Mouse (Mus musculus) common myeloid progenitor, adult 5-6 weeks (primary cell): ENCODE results near the gene Sbsn. TPM values are rescaled to one million over a fixed set of nuclear protein-coding genes. Genes with fewer than 3 reads are reported as not detected.
A peak's percentile ranks its signal among the peaks of the same experiment; 100 is the strongest.
"Not testable (repeated sequence)": the region's sequence is repeated elsewhere in the genome, so short reads cannot be mapped to it uniquely, and the experiment has no call there.

Experiments
- ATAC-seq: replicated peaks from 2 replicates; pipeline ENCODE4 v1.8.0; 2016; ENCODE audit warnings: low read depth, mild to moderate bottlenecking, moderate TSS enrichment, inconsistent platforms; ENCODE audit not compliant: poor library complexity, severe bottlenecking
- total RNA-seq: library from RNA; stranded (forward); fragments of 200-1000, 187-1606 nt; gene quantifications from 2 replicates; pipeline ENCODE4 v1.2.3, GENCODE M21; 2017

Sbsn gene
- total RNA-seq = 0.78 TPM in 1 of 2 replicates, not detected in the other

GRCm38 (mm10) chr7:30751086-30751669 is at the start of gene Sbsn:
Gene Sbsn, plus strand, starts transcription at chr7:30751471.
- no peak for ATAC-seq

GRCm38 (mm10) chr7:30706214-30706882 is 44.9 kb upstream of the Sbsn start:
- no peak for ATAC-seq

GRCm38 (mm10) chr7:30707441-30707840 is 43.8 kb upstream of the Sbsn start:
- no peak for ATAC-seq

GRCm38 (mm10) chr7:30711942-30712341 is 39.3 kb upstream of the Sbsn start, which contains the start of gene Atp4a:
Gene Atp4a, plus strand, starts transcription at chr7:30712209.
- no peak for ATAC-seq

- ATAC-seq = peak; percentile 93
Measured at GRCm38 (mm10) chr7:30717006-30717715, 34.1 kb upstream of the Sbsn start.

- ATAC-seq = no peak
Measured at GRCm38 (mm10) chr7:30717716-30718046, 33.6 kb upstream of the Sbsn start.

GRCm38 (mm10) chr7:30719669-30720068 is 31.6 kb upstream of the Sbsn start:
- no peak for ATAC-seq

GRCm38 (mm10) chr7:30721286-30721685 is 30.0 kb upstream of the Sbsn start:
- no peak for ATAC-seq

- ATAC-seq = no peak
Measured at GRCm38 (mm10) chr7:30723274-30723953, 27.9 kb upstream of the Sbsn start.

- no peak for ATAC-seq
Measured at GRCm38 (mm10) chr7:30728214-30728613, 23.1 kb upstream of the Sbsn start.

- ATAC-seq = no peak
Measured at GRCm38 (mm10) chr7:30728739-30729395, 22.4 kb upstream of the Sbsn start.

GRCm38 (mm10) chr7:30729396-30730063 is 21.7 kb upstream of the Sbsn start, which contains the start of gene Tmem147:
Gene Tmem147, minus strand, starts transcription at chr7:30729540.
- peak; percentile 92 for ATAC-seq

GRCm38 (mm10) chr7:30730064-30730722 is 21.1 kb upstream of the Sbsn start:
- not testable (repeated sequence) for ATAC-seq

GRCm38 (mm10) chr7:30736211-30736610 is 15.1 kb upstream of the Sbsn start:
- ATAC-seq = no peak

- peak; percentile 56 for ATAC-seq
Measured at GRCm38 (mm10) chr7:30742570-30742969, 8.7 kb upstream of the Sbsn start.

- not testable (repeated sequence) for ATAC-seq
Measured at GRCm38 (mm10) chr7:30743617-30744016, 7.7 kb upstream of the Sbsn start, which contains the start of gene Gapdhs. Gene Gapdhs, minus strand, starts transcription at chr7:30743681.

- ATAC-seq = no peak
Measured at GRCm38 (mm10) chr7:30744022-30744598, 7.2 kb upstream of the Sbsn start.

GRCm38 (mm10) chr7:30747525-30748204 is 3.6 kb upstream of the Sbsn start:
- ATAC-seq = no peak
